In genomic region chr5:72382148-72382547, GRCm38 (mm10) we compare ENCODE assay signal across 19 mouse cellular contexts.
DNase-seq lines count a peak whose midpoint lies in the region; ATAC-seq and TF ChIP-seq lines count a peak whose summit lies in the region.
"Had no signal": no experiment of that assay in that cellular context is flagged by ENCODE, and none has a peak within 500 bp of the region (broad histone marks: within the 10 kb centered on the region; RNA-seq: fewer than 3 reads in every experiment).

No protein-coding gene starts in this region.

- H3K9me3 ChIP-seq in heart, embryonic 12.5 days (replicated peaks): no peaks in the 10 kb centered on the region
- no peaks in the 10 kb centered on the region for H3K9me3 ChIP-seq in lung, embryonic 15.5 days
- H3K9me3 ChIP-seq in heart, embryonic 15.5 days (replicated peaks): no peaks in the 10 kb centered on the region
- no peaks in the 10 kb centered on the region for H3K9me3 ChIP-seq in heart, embryonic 16.5 days (replicated peaks; ENCODE audit: control insufficient read depth, low read length)
- H3K9me3 ChIP-seq: embryonic facial prominence, embryonic 10.5 days; forebrain, embryonic 13.5 days; hindbrain, embryonic 15.5 days had no signal

- no peak for TF ChIP-seq POLR2A in heart, adult 2 months (IDR thresholded peaks at IDR 0.05; ENCODE audit: insufficient read depth, low read depth, low read length)
- no peak for TF ChIP-seq POLR2A in lung, adult 2 months (IDR thresholded peaks at IDR 0.05; ENCODE audit: borderline replicate concordance, extremely low read depth, low read depth, low read length)

- peaks cover 29% of the 10 kb centered on the region for H3K4me1 ChIP-seq in heart, embryonic 12.5 days (replicated peaks)
- peaks cover 1% of the 10 kb centered on the region; the same call in 1 of the 2 replicates for H3K4me1 ChIP-seq in heart, adult 2 months (ENCODE audit: control insufficient read depth, insufficient read depth, low read length)
- H3K4me1 ChIP-seq in lung, embryonic 15.5 days: no peaks in the 10 kb centered on the region
- H3K4me1 ChIP-seq in lung, adult 2 months (ENCODE audit: control insufficient read depth, insufficient read depth, low read length): no peaks in the 10 kb centered on the region
- H3K4me1 ChIP-seq in heart, embryonic 15.5 days (replicated peaks): peaks cover 18% of the 10 kb centered on the region
- H3K4me1 ChIP-seq in heart, embryonic 16.5 days (ENCODE audit: control insufficient read depth, insufficient read depth, low read length): peaks cover 17% of the 10 kb centered on the region
- H3K4me1 ChIP-seq: embryonic facial prominence, embryonic 10.5 days; forebrain, embryonic 13.5 days; hindbrain, embryonic 15.5 days had no signal

- H3K9ac ChIP-seq in heart, embryonic 12.5 days: no peak overlapping the region
- H3K9ac ChIP-seq in heart, adult 2 months (ENCODE audit: low read depth, low read length): no peak overlapping the region
- no peak overlapping the region for H3K9ac ChIP-seq in lung, embryonic 15.5 days
- no peak overlapping the region for H3K9ac ChIP-seq in heart, embryonic 15.5 days
- H3K9ac ChIP-seq in heart, embryonic 16.5 days (ENCODE audit: low read length): no peak overlapping the region
- H3K9ac ChIP-seq: forebrain, embryonic 13.5 days; forebrain, postnatal 0 days; hindbrain, embryonic 15.5 days had no signal

- no peak for TF ChIP-seq CTCF in heart, adult 2 months (IDR thresholded peaks at IDR 0.05)
- no peak for TF ChIP-seq CTCF in lung, adult 2 months (IDR thresholded peaks at IDR 0.05; ENCODE audit: insufficient read depth, low read length)

- WGBS in heart, embryonic 12.5 days: 22% methylated on average over 1 of the region's 1 CpGs
- 37% methylated on average over 1 of the region's 1 CpGs for WGBS in heart, adult 2 months
- 39% methylated on average over 1 of the region's 1 CpGs for WGBS in lung, embryonic 15.5 days
- WGBS in lung, adult 2 months: 55% methylated on average over 1 of the region's 1 CpGs
- WGBS in heart, embryonic 15.5 days: 33% methylated on average over 1 of the region's 1 CpGs
- 19% methylated on average over 1 of the region's 1 CpGs for WGBS in heart, embryonic 16.5 days

- DNase-seq in heart, adult 2 months: no peak
- DNase-seq in lung, adult 2 months: no peak
- no peak for DNase-seq in frontal cortex, postnatal 36 days (ENCODE audit: low spot score in 2 of 2)
- no peak for DNase-seq in urinary bladder, postnatal 36 days (ENCODE audit: low spot score in 2 of 2)
- DNase-seq: adrenal gland, adult 2 months; adrenal gland, postnatal 25 days; cerebellum, adult 18-20 months; cerebellum, postnatal 10 days; forebrain, postnatal 0 days; gastrocnemius, adult 2 months; gastrocnemius, postnatal 25 days had no signal

- ATAC-seq in heart, embryonic 12.5 days (ENCODE audit: insufficient number of reproducible peaks, low FRiP score): 0 out of 2 replicates have a peak, but pooled peaks have one; percentile 67
- ATAC-seq in lung, embryonic 15.5 days (ENCODE audit: borderline replicate concordance, extremely low read depth, low FRiP score, low TSS enrichment): peak; percentile 78; the same call in 1 of the 2 replicates
- peak; percentile 71 for ATAC-seq in heart, embryonic 15.5 days (replicated peaks; ENCODE audit: insufficient number of reproducible peaks, insufficient read depth, low FRiP score, low read depth)
- ATAC-seq in heart, embryonic 16.5 days (replicated peaks; ENCODE audit: extremely low read depth, insufficient read depth, low FRiP score): peak; percentile 58; the same call in 1 of the 2 replicates
- ATAC-seq: forebrain, embryonic 13.5 days; forebrain, postnatal 0 days; intestine, embryonic 16.5 days had no signal

- H3K4me2 ChIP-seq in heart, embryonic 12.5 days: no peak overlapping the region
- no peak overlapping the region for H3K4me2 ChIP-seq in lung, embryonic 15.5 days
- H3K4me2 ChIP-seq in heart, embryonic 15.5 days: no peak overlapping the region
- no peak overlapping the region for H3K4me2 ChIP-seq in heart, embryonic 16.5 days (ENCODE audit: low read depth, low read length)
- H3K4me2 ChIP-seq: forebrain, embryonic 13.5 days; hindbrain, embryonic 15.5 days had no signal

- no peaks in the 10 kb centered on the region for H3K36me3 ChIP-seq in heart, embryonic 12.5 days
- peaks cover 4% of the 10 kb centered on the region; the same call in 1 of the 2 replicates for H3K36me3 ChIP-seq in heart, adult 2 months (ENCODE audit: control insufficient read depth, insufficient read depth, low read length)
- no peaks in the 10 kb centered on the region for H3K36me3 ChIP-seq in lung, embryonic 15.5 days
- H3K36me3 ChIP-seq in heart, embryonic 15.5 days: no peaks in the 10 kb centered on the region
- H3K36me3 ChIP-seq in heart, embryonic 16.5 days (ENCODE audit: control insufficient read depth, insufficient read depth): no peaks in the 10 kb centered on the region
- H3K36me3 ChIP-seq: embryonic facial prominence, embryonic 10.5 days; hindbrain, embryonic 15.5 days had no signal

- no peaks in the 10 kb centered on the region for H3K79me2 ChIP-seq in heart, adult 2 months (replicated peaks; ENCODE audit: control insufficient read depth, insufficient read depth, low read length)

- H3K27me3 ChIP-seq in heart, embryonic 12.5 days (replicated peaks): no peaks in the 10 kb centered on the region
- H3K27me3 ChIP-seq in heart, adult 2 months (ENCODE audit: control insufficient read depth, insufficient read depth, low read length): no peaks in the 10 kb centered on the region
- H3K27me3 ChIP-seq in lung, embryonic 15.5 days: no peaks in the 10 kb centered on the region
- no peaks in the 10 kb centered on the region for H3K27me3 ChIP-seq in heart, embryonic 15.5 days
- no peaks in the 10 kb centered on the region for H3K27me3 ChIP-seq in heart, embryonic 16.5 days (ENCODE audit: control insufficient read depth, insufficient read depth, low read length)
- H3K27me3 ChIP-seq: forebrain, embryonic 13.5 days; hindbrain, embryonic 15.5 days had no signal

- H3K27ac ChIP-seq in heart, embryonic 12.5 days (ENCODE audit: poor library complexity, severe bottlenecking): peak overlapping the region; percentile 47; the same call in 1 of the 2 replicates
- H3K27ac ChIP-seq in heart, adult 2 months: no peak overlapping the region
- no peak overlapping the region for H3K27ac ChIP-seq in lung, embryonic 15.5 days
- no peak overlapping the region; the same call in 1 of the 2 replicates for H3K27ac ChIP-seq in heart, embryonic 15.5 days
- H3K27ac ChIP-seq in heart, embryonic 16.5 days (ENCODE audit: low read length): no peak overlapping the region
- H3K27ac ChIP-seq: embryonic facial prominence, embryonic 10.5 days; forebrain, embryonic 13.5 days; gastrocnemius, adult 2 months; hindbrain, embryonic 15.5 days had no signal

- no peak overlapping the region for H3K4me3 ChIP-seq in heart, embryonic 12.5 days
- H3K4me3 ChIP-seq in heart, adult 2 months: no peak overlapping the region
- no peak overlapping the region for H3K4me3 ChIP-seq in lung, embryonic 15.5 days
- H3K4me3 ChIP-seq in lung, adult 2 months (replicated peaks; ENCODE audit: extremely low read depth, low read depth, low read length): no peak overlapping the region
- H3K4me3 ChIP-seq in heart, embryonic 15.5 days: no peak overlapping the region
- no peak overlapping the region for H3K4me3 ChIP-seq in heart, embryonic 16.5 days (ENCODE audit: low read length)
- H3K4me3 ChIP-seq: embryonic facial prominence, embryonic 10.5 days; forebrain, embryonic 13.5 days; gastrocnemius, adult 2 months; hindbrain, embryonic 15.5 days had no signal

- no peak for TF ChIP-seq EP300 in heart, adult 2 months (IDR thresholded peaks at IDR 0.05; ENCODE audit: insufficient read depth, low read depth, low read length)

- intact Hi-C loops in heart, adult 2 months (cut with DNase I): no loop called here
